Mouse (Mus musculus) heart, embryonic 10.5 days (tissue): ENCODE results near the gene Kiz. TPM values are rescaled to one million over a fixed set of nuclear protein-coding genes. Genes with fewer than 3 reads are reported as not detected.

Experiments
- DNase-seq: peaks from one replicate; pipeline ENCODE4 v3.0.0-alpha.2; 2017; ENCODE audit warnings: low spot score
- H3K27ac ChIP-seq: fragments of 300-500 bp; sonication (generic); 2 replicates; pipeline ENCODE4 v1.5.1; 2016; ENCODE audit warnings: mild to moderate bottlenecking
- H3K27me3 ChIP-seq: fragments of 300-500 bp; sonication (generic); 2 replicates; pipeline ENCODE4 v1.6.1; 2016; ENCODE audit warnings: mild to moderate bottlenecking; ENCODE audit not compliant: poor library complexity, insufficient read depth, severe bottlenecking
- H3K36me3 ChIP-seq: fragments of 300-500 bp; sonication (generic); 2 replicates; pipeline ENCODE4 v1.6.1; 2016; ENCODE audit warnings: mild to moderate bottlenecking, moderate library complexity
- H3K4me1 ChIP-seq: fragments of 300-500 bp; sonication (generic); 2 replicates; pipeline ENCODE4 v1.6.1; 2016; ENCODE audit warnings: mild to moderate bottlenecking
- H3K4me3 ChIP-seq: fragments of 300-500 bp; sonication (generic); 2 replicates; pipeline ENCODE4 v1.5.1; 2016; ENCODE audit warnings: mild to moderate bottlenecking, moderate library complexity
- H3K9me3 ChIP-seq: fragments of 300-500 bp; sonication (generic); 2 replicates; pipeline ENCODE4 v1.6.1; 2016; ENCODE audit warnings: mild to moderate bottlenecking, moderate library complexity
- WGBS: fragments of 180-500 bp; shearing (Covaris S2); methylation state at CpG from one replicate; pipeline ENCODE4 v1.1.7; 2016; 5-methylcytosine and 5-hydroxymethylcytosine counted together
- polyA plus RNA-seq: library from polyadenylated mRNA; unstranded; fragments of >200 nt; fragmentation: Nextera tagmentation; extraction: Ambion mirVana; gene quantifications from 2 replicates; pipeline ENCODE4 v1.2.1, GENCODE M21; 2016

The Kiz gene
- polyA plus RNA-seq, 1 experiment from 2014 or later: 20.8 TPM

- Histone ChIP-seq H3K27ac (no peak overlapping the region), H3K4me1 (0 out of 2 replicates have a peak, but pooled peaks cover 3% of the 10 kb centered on the region), H3K9me3 (no peaks in the 10 kb centered on the region), H3K36me3 (no peaks in the 10 kb centered on the region), H3K4me3 (peak overlapping the region; percentile 48), H3K27me3 (no peaks in the 10 kb centered on the region)
- DNase-seq: no peak
- 37% methylated on average over 11 of the region's 11 CpGs for WGBS
Measured at GRCm38 (mm10) chr2:146958398-146958911, 102.8 kb downstream of the Kiz start.

- Histone ChIP-seq H3K4me1 (0 out of 2 replicates have a peak, but pooled peaks cover 3% of the 10 kb centered on the region), H3K27me3 (no peaks in the 10 kb centered on the region), H3K4me3 (peak overlapping the region; percentile 48), H3K27ac (no peak overlapping the region), H3K9me3 (no peaks in the 10 kb centered on the region), H3K36me3 (0 out of 2 replicates have a peak, but pooled peaks cover 2% of the 10 kb centered on the region)
- DNase-seq: peak; percentile 84
- WGBS: 2% methylated on average over 21 of the region's 21 CpGs
Measured at GRCm38 (mm10) chr2:146958951-146959821, 103.5 kb downstream of the Kiz start.

- Histone ChIP-seq H3K4me3 (no peak overlapping the region), H3K36me3 (no peaks in the 10 kb centered on the region)
- WGBS: 70% methylated on average over 3 of the region's 3 CpGs
Measured at GRCm38 (mm10) chr2:146975024-146975423, 119.4 kb downstream of the Kiz start.

GRCm38 (mm10) chr2:146975453-146976028 is 119.9 kb downstream of the Kiz start:
- no peak overlapping the region for H3K4me3 ChIP-seq
- no peaks in the 10 kb centered on the region for H3K27me3 ChIP-seq
- peaks cover 4% of the 10 kb centered on the region; the same call in 1 of the 2 replicates for H3K4me1 ChIP-seq
- H3K27ac ChIP-seq: no peak overlapping the region
- no peaks in the 10 kb centered on the region for H3K36me3 ChIP-seq
- no peak for DNase-seq
- 76% methylated on average over 3 of the region's 3 CpGs for WGBS
- no peaks in the 10 kb centered on the region for H3K9me3 ChIP-seq

More at GRCm38 (mm10) chr2:146975024-146975423, 119.4 kb downstream of the Kiz start:
- Histone ChIP-seq H3K27me3 (no peaks in the 10 kb centered on the region), H3K9me3 (no peaks in the 10 kb centered on the region), H3K4me1 (peaks cover 4% of the 10 kb centered on the region; the same call in 1 of the 2 replicates), H3K27ac (no peak overlapping the region)
- no peak for DNase-seq

DNA sequence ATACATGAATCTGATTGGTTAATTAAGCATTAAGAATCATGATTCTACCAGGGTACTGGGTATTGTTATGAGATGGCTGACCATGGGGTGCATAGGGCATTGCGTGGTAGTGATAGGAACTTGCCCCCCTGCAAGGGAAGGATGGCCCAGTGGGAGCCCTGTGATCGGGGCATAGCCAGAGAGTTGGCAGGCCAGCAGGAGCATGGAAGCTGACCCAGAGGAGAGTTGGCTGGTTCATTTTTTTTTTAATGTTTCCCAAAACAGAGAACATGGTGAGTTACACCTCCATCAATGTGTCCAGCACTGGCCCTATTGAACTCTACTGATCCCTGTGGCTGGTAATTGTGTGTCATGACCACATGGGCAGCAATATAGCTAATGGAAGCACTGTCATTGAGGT is 127.1 kb downstream of the Kiz start:
- H3K36me3 ChIP-seq: no peaks in the 10 kb centered on the region
- no peak overlapping the region for H3K27ac ChIP-seq
- H3K9me3 ChIP-seq: no peaks in the 10 kb centered on the region
- H3K4me3 ChIP-seq: no peak overlapping the region
- WGBS: 86% methylated on average over 2 of the region's 2 CpGs
- peaks cover 14% of the 10 kb centered on the region for H3K4me1 ChIP-seq
- DNase-seq: no peak
- no peaks in the 10 kb centered on the region for H3K27me3 ChIP-seq

DNA sequence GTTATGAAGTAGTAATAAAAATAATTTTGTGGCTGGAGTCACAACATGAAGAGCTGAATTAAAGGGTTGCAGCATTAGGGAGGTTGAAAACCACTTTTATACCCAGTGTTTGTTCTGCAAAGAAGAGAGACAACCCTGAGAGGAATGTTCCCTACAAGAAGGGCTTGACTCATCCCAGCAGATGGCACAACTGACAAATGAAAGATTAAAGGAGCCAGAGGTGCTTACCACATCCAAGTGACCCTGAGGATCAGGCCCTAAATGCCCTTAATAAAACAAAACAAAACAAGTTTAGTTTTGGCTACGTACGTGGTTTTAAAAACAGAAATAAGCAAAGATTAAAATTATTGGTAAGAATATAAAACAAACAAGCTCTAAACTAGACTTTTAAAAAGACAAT is 129.2 kb downstream of the Kiz start:
- no peak overlapping the region for H3K27ac ChIP-seq

GRCm38 (mm10) chr2:146985807-146986206 is 130.1 kb downstream of the Kiz start:
- Histone ChIP-seq H3K27me3 (no peaks in the 10 kb centered on the region), H3K27ac (no peak overlapping the region), H3K36me3 (no peaks in the 10 kb centered on the region), H3K4me1 (peaks cover 14% of the 10 kb centered on the region), H3K4me3 (0 out of 2 replicates have a peak overlapping the region, but pooled peaks have one; percentile 3), H3K9me3 (no peaks in the 10 kb centered on the region)
- no peak for DNase-seq
- 24% methylated on average over 1 of the region's 1 CpGs for WGBS

More for the DNA sequence above, 129.2 kb downstream of the Kiz start:
- Histone ChIP-seq H3K9me3 (no peaks in the 10 kb centered on the region), H3K4me3 (no peak overlapping the region), H3K36me3 (no peaks in the 10 kb centered on the region), H3K27me3 (no peaks in the 10 kb centered on the region), H3K4me1 (peaks cover 14% of the 10 kb centered on the region)
- 93% methylated on average over 2 of the region's 2 CpGs for WGBS
- DNase-seq: no peak

- H3K4me1 ChIP-seq: peaks cover 14% of the 10 kb centered on the region
- no peaks in the 10 kb centered on the region for H3K36me3 ChIP-seq
- no peaks in the 10 kb centered on the region for H3K9me3 ChIP-seq
- no peak overlapping the region for H3K4me3 ChIP-seq
- H3K27me3 ChIP-seq: no peaks in the 10 kb centered on the region
- DNase-seq: peak; percentile 22
- H3K27ac ChIP-seq: no peak overlapping the region
Measured at GRCm38 (mm10) chr2:146986429-146986828, 130.8 kb downstream of the Kiz start.

DNA sequence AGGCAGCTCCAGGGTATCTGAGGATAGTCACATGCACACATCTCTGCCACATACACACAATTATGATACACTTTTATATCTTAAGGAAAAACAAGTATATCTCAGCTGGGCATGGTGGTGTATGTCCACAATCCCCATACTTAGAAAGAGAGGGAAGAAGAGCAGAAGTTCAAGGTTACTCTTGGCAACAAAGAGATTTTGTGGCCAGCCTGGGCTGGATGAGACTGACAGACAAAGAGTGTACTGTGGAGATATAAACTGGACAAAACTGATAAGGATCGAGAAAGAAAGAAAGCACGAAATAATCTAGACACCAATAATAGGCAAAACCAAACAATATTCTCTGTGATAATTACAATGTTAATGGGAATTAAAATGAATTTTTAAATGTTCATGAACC is 151.6 kb downstream of the Kiz start:
- peaks cover 8% of the 10 kb centered on the region; the same call in 1 of the 2 replicates for H3K4me1 ChIP-seq
- H3K9me3 ChIP-seq: no peaks in the 10 kb centered on the region
- WGBS: 78% methylated on average over 2 of the region's 2 CpGs
- H3K27me3 ChIP-seq: no peaks in the 10 kb centered on the region
- no peak overlapping the region for H3K4me3 ChIP-seq
- no peak overlapping the region for H3K27ac ChIP-seq
- H3K36me3 ChIP-seq: peaks cover 7% of the 10 kb centered on the region; the same call in 1 of the 2 replicates
- no peak for DNase-seq

DNA sequence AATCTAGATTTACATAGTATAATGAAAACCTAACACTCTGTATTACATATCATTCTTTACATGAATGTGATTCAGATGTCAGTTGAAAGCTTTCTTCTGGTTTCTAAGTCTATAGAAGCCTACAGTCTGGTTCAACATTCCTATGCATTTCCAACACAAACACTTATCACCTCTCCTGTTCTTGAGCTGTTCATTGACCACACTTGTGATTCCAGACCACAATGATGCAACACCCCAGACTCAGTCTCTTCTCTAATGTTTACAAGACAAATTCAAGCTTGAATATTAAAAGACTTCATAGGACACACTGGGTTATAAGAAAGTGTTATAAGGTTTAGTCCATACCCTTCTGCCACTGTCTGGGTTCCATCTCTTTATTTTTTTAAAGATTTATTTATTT is 153.4 kb downstream of the Kiz start:
- no peaks in the 10 kb centered on the region for H3K9me3 ChIP-seq
- no peaks in the 10 kb centered on the region for H3K27me3 ChIP-seq
- H3K4me1 ChIP-seq: peaks cover 8% of the 10 kb centered on the region; the same call in 1 of the 2 replicates
- H3K27ac ChIP-seq: no peak overlapping the region
- no peak for DNase-seq
- H3K36me3 ChIP-seq: peaks cover 7% of the 10 kb centered on the region; the same call in 1 of the 2 replicates
- H3K4me3 ChIP-seq: no peak overlapping the region

GRCm38 (mm10) chr2:147010141-147010540 is 154.5 kb downstream of the Kiz start:
- H3K4me3 ChIP-seq: no peak overlapping the region
- 79% methylated on average over 4 of the region's 4 CpGs for WGBS
- DNase-seq: no peak

GRCm38 (mm10) chr2:147010952-147011351 is 155.3 kb downstream of the Kiz start:
- Histone ChIP-seq H3K9me3 (no peaks in the 10 kb centered on the region), H3K4me1 (peaks cover 8% of the 10 kb centered on the region; the same call in 1 of the 2 replicates), H3K4me3 (no peak overlapping the region), H3K27ac (no peak overlapping the region), H3K27me3 (no peaks in the 10 kb centered on the region), H3K36me3 (peaks cover 7% of the 10 kb centered on the region; the same call in 1 of the 2 replicates)
- DNase-seq: no peak
- 94% methylated on average over 9 of the region's 9 CpGs for WGBS

More at GRCm38 (mm10) chr2:147010141-147010540, 154.5 kb downstream of the Kiz start:
- Histone ChIP-seq H3K27me3 (no peaks in the 10 kb centered on the region), H3K4me1 (peaks cover 8% of the 10 kb centered on the region; the same call in 1 of the 2 replicates), H3K27ac (no peak overlapping the region), H3K9me3 (no peaks in the 10 kb centered on the region), H3K36me3 (peaks cover 7% of the 10 kb centered on the region; the same call in 1 of the 2 replicates)
